Mouse (Mus musculus) layer of hippocampus, adult 11-12 months (tissue): ENCODE results near the gene Cdk4.
"Not testable (repeated sequence)": the region's sequence is repeated elsewhere in the genome, so short reads cannot be mapped to it uniquely, and the experiment has no call there.

Source experiments
- DNase-seq: peaks from one replicate; pipeline ENCODE4 v3.0.0; 2022; ENCODE audit warnings: low spot score

Cdk4 gene

GRCm38 (mm10) chr10:127058161-127058560 lies 5.2 kb upstream of the Cdk4 start:
- DNase-seq, result peak; percentile 70

- DNase-seq, result no peak
Observed at GRCm38 (mm10) chr10:127058708-127059107, 4.6 kb upstream of the Cdk4 start.

GRCm38 (mm10) chr10:127059174-127059967 lies 4.0 kb upstream of the Cdk4 start:
- DNase-seq, result no peak

- peak; percentile 73 for DNase-seq
Observed at GRCm38 (mm10) chr10:127059968-127060916, 3.1 kb upstream of the Cdk4 start, which contains the start of gene March9. Gene March9, minus strand, starts transcription at chr10:127060184.

GRCm38 (mm10) chr10:127061085-127061484 lies 2.2 kb upstream of the Cdk4 start:
- no peak for DNase-seq

- DNase-seq, result no peak
Observed at GRCm38 (mm10) chr10:127061513-127061912, 1.8 kb upstream of the Cdk4 start.

- DNase-seq, result not testable (repeated sequence)
Observed at GRCm38 (mm10) chr10:127062101-127062500, 1.2 kb upstream of the Cdk4 start.

- no peak for DNase-seq
Observed at GRCm38 (mm10) chr10:127062503-127062902, 831 bp upstream of the Cdk4 start.

GRCm38 (mm10) chr10:127063913-127064870 lies 858 bp downstream of the Cdk4 start:
- no peak for DNase-seq

GRCm38 (mm10) chr10:127065981-127066380 lies 2.6 kb downstream of the Cdk4 start:
- DNase-seq, result no peak

GRCm38 (mm10) chr10:127066519-127067018 lies 3.2 kb downstream of the Cdk4 start:
- no peak for DNase-seq

GRCm38 (mm10) chr10:127068360-127069038 lies 5.2 kb downstream of the Cdk4 start:
- DNase-seq, result peak; percentile 11

GRCm38 (mm10) chr10:127069281-127070189 lies 6.2 kb downstream of the Cdk4 start:
- DNase-seq, result peak; percentile 15

- DNase-seq, result peak; percentile 95
Observed at GRCm38 (mm10) chr10:127070190-127071121, 7.1 kb downstream of the Cdk4 start, which contains the start of gene Tspan31. Gene Tspan31, minus strand, starts transcription at chr10:127070264.

- DNase-seq, result no peak
Observed at GRCm38 (mm10) chr10:127071203-127071602, 7.9 kb downstream of the Cdk4 start.

GRCm38 (mm10) chr10:127072270-127072669 lies 8.9 kb downstream of the Cdk4 start:
- DNase-seq, result not testable (repeated sequence)

- not testable (repeated sequence) for DNase-seq
Observed at GRCm38 (mm10) chr10:127072969-127073368, 9.6 kb downstream of the Cdk4 start.

GRCm38 (mm10) chr10:127073981-127074380 lies 10.6 kb downstream of the Cdk4 start:
- no peak for DNase-seq
